Mouse (Mus musculus) layer of hippocampus, postnatal 25 days (tissue): ENCODE results near the gene Slc2a9. TPM values are rescaled to one million over a fixed set of nuclear protein-coding genes. Genes with fewer than 3 reads are reported as not detected.
A peak's percentile ranks its signal among the peaks of the same experiment; 100 is the strongest.

ENCODE experiments used
- DNase-seq, 2 experiments: peaks; one replicate each; pipeline ENCODE4 v3.0.0; 2022; ENCODE audit warnings: mixed read lengths in 2 of 2, low spot score in 1 of 2; ENCODE audit errors: extremely low spot score in 1 of 2
- total RNA-seq, 2 experiments: library from RNA; stranded (reverse); gene quantifications; 2 replicates each; pipeline ENCODE4 v1.2.3; 2021

Slc2a9 gene
- total RNA-seq, 2 experiments from 2014 or later = 1.8 to 1.9 TPM

- peak in 1 of 2 experiments; percentile 4 for DNase-seq
These were observed 25.1 kb downstream of the Slc2a9 start for GRCm38 (mm10) chr5:38477731-38478445.

GRCm38 (mm10) chr5:38476861-38477565, 25.9 kb downstream of the Slc2a9 start:
- peak; percentile 65 to 77 for DNase-seq

GRCm38 (mm10) chr5:38470881-38471280, 32.1 kb downstream of the Slc2a9 start:
- DNase-seq = peak in 1 of 2 experiments; percentile 2

- DNase-seq = peak; percentile 61 to 95
These were observed 32.9 kb downstream of the Slc2a9 start for GRCm38 (mm10) chr5:38469891-38470578.

GRCm38 (mm10) chr5:38466569-38467110, 36.3 kb downstream of the Slc2a9 start:
- DNase-seq = no peak

- no peak for DNase-seq
These were observed 41.7 kb downstream of the Slc2a9 start for GRCm38 (mm10) chr5:38461261-38461660.

GRCm38 (mm10) chr5:38450936-38451335, 52.0 kb downstream of the Slc2a9 start:
- no peak for DNase-seq

- DNase-seq = no peak
These were observed 53.3 kb downstream of the Slc2a9 start for GRCm38 (mm10) chr5:38449607-38450006.

- DNase-seq = no peak
These were observed 54.8 kb downstream of the Slc2a9 start for GRCm38 (mm10) chr5:38448121-38448520.

GRCm38 (mm10) chr5:38446316-38446975, 56.5 kb downstream of the Slc2a9 start:
- no peak for DNase-seq

- DNase-seq = no peak
These were observed 61.7 kb downstream of the Slc2a9 start for GRCm38 (mm10) chr5:38441088-38441839.

- DNase-seq = no peak
These were observed 62.5 kb downstream of the Slc2a9 start for GRCm38 (mm10) chr5:38440252-38441005.

- no peak for DNase-seq
These were observed 66.3 kb downstream of the Slc2a9 start for GRCm38 (mm10) chr5:38436681-38437080.

GRCm38 (mm10) chr5:38434875-38435274, 68.1 kb downstream of the Slc2a9 start:
- DNase-seq = no peak

- DNase-seq = no peak
These were observed 71.7 kb downstream of the Slc2a9 start for GRCm38 (mm10) chr5:38431201-38431600.

- no peak for DNase-seq
These were observed 73.8 kb downstream of the Slc2a9 start for GRCm38 (mm10) chr5:38429106-38429505.

GRCm38 (mm10) chr5:38427757-38428156, 75.2 kb downstream of the Slc2a9 start:
- no peak for DNase-seq

- no peak for DNase-seq
These were observed 77.4 kb downstream of the Slc2a9 start for GRCm38 (mm10) chr5:38425569-38425968.

- DNase-seq = no peak
These were observed 80.5 kb downstream of the Slc2a9 start for GRCm38 (mm10) chr5:38422426-38422825.
